Mouse (Mus musculus) heart, adult 2 months (tissue): ENCODE data around the gene 4932438H23Rik.
A peak's percentile ranks its signal among the peaks of the same experiment; 100 is the strongest.

Experiments used
- CTCF ChIP-seq: fragments of 200-600 bp; IDR thresholded peaks from 2 replicates; pipeline ENCODE4 v1.8.1; 2022; ENCODE audit warnings: antibody characterized with exemption, mild to moderate bottlenecking, moderate library complexity
- EP300 ChIP-seq: fragments of 200-500 bp; IDR thresholded peaks from 2 replicates; pipeline ENCODE4 v1.6.1; 2011; ENCODE audit warnings: low read depth, low read length, control low read depth; ENCODE audit not compliant: insufficient read depth
- POLR2A ChIP-seq: fragments of 200-500 bp; IDR thresholded peaks from 2 replicates; pipeline ENCODE4 v1.6.1; 2011; ENCODE audit warnings: mild to moderate bottlenecking, low read depth, low read length, control low read depth; ENCODE audit not compliant: insufficient read depth

DNA sequence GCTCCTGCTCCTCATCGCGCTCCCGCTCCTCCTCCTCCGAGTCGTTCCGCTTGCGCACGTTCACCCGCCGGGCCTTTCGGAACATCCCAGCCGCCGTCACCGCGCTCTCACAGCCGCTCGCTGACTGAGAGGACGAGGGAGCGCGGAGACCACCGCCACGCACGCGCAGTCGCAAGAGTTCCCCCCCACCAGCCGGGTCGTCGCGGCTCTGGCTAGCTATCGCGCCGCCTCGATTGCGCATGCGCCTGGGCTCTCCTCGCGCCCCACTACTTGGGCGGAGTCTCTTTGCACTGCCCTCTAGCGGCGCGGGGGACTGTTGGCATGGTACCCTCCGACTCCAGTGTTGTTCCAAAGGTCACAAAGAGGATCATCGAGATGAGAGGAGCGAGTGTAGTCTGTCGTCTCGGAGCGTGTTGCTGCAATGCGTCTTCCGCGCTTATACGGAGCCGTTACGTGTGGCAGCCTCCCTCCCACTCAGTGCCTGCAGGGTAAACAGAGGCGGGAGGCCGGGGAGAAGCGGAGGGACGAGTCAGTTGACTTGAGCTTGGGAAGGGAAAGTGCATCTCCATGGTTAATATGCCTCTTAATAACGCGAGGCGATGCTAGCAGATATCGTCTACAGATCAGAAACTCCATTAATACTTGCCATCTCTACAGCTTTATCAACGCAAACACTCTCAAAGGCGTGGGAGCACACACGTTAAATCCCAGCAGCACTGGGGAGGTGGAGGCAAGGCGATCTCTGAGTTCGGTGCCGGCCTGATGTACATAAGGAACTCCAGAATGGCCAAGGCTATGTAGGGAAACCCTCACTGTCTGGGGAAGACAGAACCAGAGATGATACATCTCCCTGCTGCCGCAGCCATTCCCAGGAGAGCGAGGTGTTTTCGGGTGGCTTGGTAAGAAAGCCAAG lies 50.4 kb downstream of the 4932438H23Rik start, which contains the start of gene Paxbp1:
- TF ChIP-seq POLR2A (peak; percentile 94), CTCF (peak; percentile 99), EP300 (peak; percentile 89)
